Mouse (Mus musculus) heart, embryonic 11.5 days (tissue): ENCODE measurements at regions not wholly inside any gene's neighbourhood (a gene's known extent, or its start where the extent isn't known, plus 50 kb on each side); places are given as distances from the start of the nearest gene placed in this dataset.

Source experiments
- ATAC-seq: fragments of 200-750 bp; cut with Nextera tagmentation; replicated peaks from 2 replicates; pipeline ENCODE4 v1.8.0; 2017; ENCODE audit warnings: moderate library complexity; ENCODE audit not compliant: insufficient number of reproducible peaks, low FRiP score, low TSS enrichment
- H3K27ac ChIP-seq: fragments of 300-500 bp; sonication (generic); 2 replicates; pipeline ENCODE4 v1.5.1; 2014; ENCODE audit warnings: mild to moderate bottlenecking, low read depth, low read length
- H3K27me3 ChIP-seq: fragments of 300-500 bp; sonication (generic); 2 replicates; pipeline ENCODE4 v1.6.1; 2014; ENCODE audit warnings: mild to moderate bottlenecking, low read length, mixed read lengths; ENCODE audit not compliant: control insufficient read depth, insufficient read depth
- H3K36me3 ChIP-seq: fragments of 300-500 bp; sonication (generic); 2 replicates; pipeline ENCODE4 v1.6.1; 2014; ENCODE audit warnings: mild to moderate bottlenecking, low read length, moderate library complexity, mixed read lengths; ENCODE audit not compliant: control insufficient read depth, insufficient read depth
- H3K4me1 ChIP-seq: fragments of 300-500 bp; sonication (generic); 2 replicates; pipeline ENCODE4 v1.6.1; 2014; ENCODE audit warnings: low read length; ENCODE audit not compliant: control insufficient read depth, insufficient read depth
- H3K4me2 ChIP-seq: fragments of 300-500 bp; sonication (generic); 2 replicates; pipeline ENCODE4 v1.6.1; 2014; ENCODE audit warnings: mild to moderate bottlenecking, moderate library complexity
- H3K4me3 ChIP-seq: fragments of 300-500 bp; sonication (generic); 2 replicates; pipeline ENCODE4 v1.5.1; 2014; ENCODE audit warnings: low read depth, low read length
- H3K9ac ChIP-seq: fragments of 300-500 bp; sonication (generic); 2 replicates; pipeline ENCODE4 v1.6.1; 2014; ENCODE audit warnings: mild to moderate bottlenecking, low read depth, low read length, moderate library complexity
- H3K9me3 ChIP-seq: fragments of 300-500 bp; sonication (generic); replicated peaks from 2 replicates; pipeline ENCODE4 v1.6.1; 2016; ENCODE audit warnings: low read length; ENCODE audit not compliant: control insufficient read depth
- WGBS: fragments of 180-500 bp; shearing (Covaris S2); extraction: QIAGEN DNeasy Blood & Tissue Kit; methylation state at CpG from one replicate; pipeline ENCODE4 v1.1.7; 2014; ENCODE audit not compliant: insufficient replicate concordance; 5-methylcytosine and 5-hydroxymethylcytosine counted together

- Histone ChIP-seq H3K4me3 (no peak overlapping the region), H3K9ac (no peak overlapping the region), H3K27me3 (no peaks in the 10 kb centered on the region), H3K9me3 (no peaks in the 10 kb centered on the region), H3K36me3 (no peaks in the 10 kb centered on the region), H3K27ac (no peak overlapping the region), H3K4me1 (no peaks in the 10 kb centered on the region), H3K4me2 (peak overlapping the region; percentile 47)
- whole genome bisulfite sequencing, result 36% methylated on average over 17 of the region's 17 CpGs
- no peak for ATAC-seq
Observed at GRCm38 (mm10) chr12:69023594-69023993, 135.4 kb downstream of the Rps29 start.

GRCm38 (mm10) chr12:69016705-69017306 is 142.2 kb downstream of the Rps29 start:
- Histone ChIP-seq H3K9ac (no peak overlapping the region), H3K36me3 (no peaks in the 10 kb centered on the region), H3K4me2 (no peak overlapping the region), H3K4me3 (no peak overlapping the region), H3K27me3 (no peaks in the 10 kb centered on the region), H3K9me3 (no peaks in the 10 kb centered on the region), H3K27ac (no peak overlapping the region), H3K4me1 (no peaks in the 10 kb centered on the region)
- WGBS, result 82% methylated on average over 7 of the region's 7 CpGs
- ATAC-seq, result no peak

DNA sequence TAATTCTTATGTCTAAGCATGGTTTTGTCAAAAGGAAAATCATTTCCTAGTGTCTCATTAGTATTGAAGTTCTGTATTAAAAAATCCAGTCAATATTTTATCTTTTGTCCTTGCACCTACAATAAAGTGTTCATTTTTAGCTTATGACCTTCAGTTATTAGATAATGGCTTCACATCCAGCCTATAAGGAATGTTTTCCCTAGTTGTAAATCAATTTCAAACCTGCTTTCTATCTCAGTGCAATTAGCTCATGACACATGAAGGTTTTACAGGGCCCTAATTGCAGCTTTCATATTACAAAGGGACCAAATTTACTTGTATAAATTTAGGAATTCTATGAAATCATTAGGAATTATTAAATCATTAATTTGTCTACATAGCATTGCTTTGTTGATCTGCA is 153.8 kb downstream of the Rps29 start:
- H3K27ac ChIP-seq, result no peak overlapping the region
- ATAC-seq, result no peak
- no peak overlapping the region for H3K4me3 ChIP-seq
- no peak overlapping the region for H3K9ac ChIP-seq
- no peaks in the 10 kb centered on the region for H3K4me1 ChIP-seq
- no peaks in the 10 kb centered on the region for H3K27me3 ChIP-seq
- H3K4me2 ChIP-seq, result no peak overlapping the region
- H3K36me3 ChIP-seq, result no peaks in the 10 kb centered on the region
- no peaks in the 10 kb centered on the region for H3K9me3 ChIP-seq

DNA sequence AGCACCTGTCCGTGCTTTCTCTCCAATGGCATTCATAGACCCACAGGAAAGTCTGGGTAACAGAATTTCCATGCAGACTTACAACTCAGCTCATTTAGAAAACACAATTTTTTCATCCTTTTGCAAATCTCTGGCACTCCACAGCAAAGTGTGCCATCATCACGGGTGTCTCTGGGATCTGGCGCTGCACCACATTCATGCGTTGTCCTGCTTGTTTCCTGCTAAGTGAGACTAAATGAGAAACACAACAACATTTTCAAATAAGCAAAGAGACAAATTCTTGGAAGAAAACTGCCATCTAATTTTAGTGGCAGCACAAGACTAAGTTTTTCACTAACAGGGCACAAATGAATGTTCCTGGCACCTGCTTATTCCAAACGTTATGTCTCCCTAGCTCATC is 156.9 kb downstream of the Rps29 start:
- H3K27me3 ChIP-seq, result no peaks in the 10 kb centered on the region
- H3K36me3 ChIP-seq, result no peaks in the 10 kb centered on the region
- ATAC-seq, result no peak
- no peaks in the 10 kb centered on the region for H3K4me1 ChIP-seq
- 79% methylated on average over 5 of the region's 5 CpGs for WGBS
- no peak overlapping the region for H3K27ac ChIP-seq
- no peak overlapping the region for H3K4me3 ChIP-seq
- no peak overlapping the region for H3K4me2 ChIP-seq
- H3K9me3 ChIP-seq, result no peaks in the 10 kb centered on the region
- H3K9ac ChIP-seq, result no peak overlapping the region

DNA sequence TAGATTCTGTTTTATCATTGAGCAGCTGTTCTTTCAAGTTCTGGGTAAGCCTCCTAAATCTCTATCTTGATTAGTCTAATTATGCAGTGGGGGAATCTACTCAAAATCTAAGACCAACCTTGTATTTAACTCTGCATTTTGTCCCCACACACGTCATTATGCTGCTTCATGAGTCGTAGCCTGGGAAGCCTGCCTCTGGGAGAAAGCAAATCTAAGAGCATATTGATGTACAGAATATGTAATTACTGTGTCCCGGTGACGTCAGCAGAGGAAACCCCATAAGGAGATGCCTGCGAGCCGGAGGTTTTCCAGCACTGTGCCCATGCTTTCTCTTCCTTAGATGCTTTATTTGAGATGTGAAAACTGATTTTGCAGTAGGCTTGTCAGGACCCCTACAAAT is 161.7 kb downstream of the Rps29 start:
- no peaks in the 10 kb centered on the region for H3K4me1 ChIP-seq
- no peak overlapping the region for H3K27ac ChIP-seq
- no peaks in the 10 kb centered on the region for H3K27me3 ChIP-seq
- no peak overlapping the region for H3K9ac ChIP-seq
- no peak for ATAC-seq
- H3K4me2 ChIP-seq, result no peak overlapping the region
- H3K36me3 ChIP-seq, result no peaks in the 10 kb centered on the region
- 71% methylated on average over 6 of the region's 6 CpGs for WGBS
- H3K4me3 ChIP-seq, result no peak overlapping the region
- H3K9me3 ChIP-seq, result no peaks in the 10 kb centered on the region

- H3K9me3 ChIP-seq, result no peaks in the 10 kb centered on the region
Observed at GRCm38 (mm10) chr12:68996740-68997139, 162.2 kb downstream of the Rps29 start.

GRCm38 (mm10) chr12:68980640-68981039 is 178.3 kb downstream of the Rps29 start:
- no peak for ATAC-seq
- H3K4me1 ChIP-seq, result no peaks in the 10 kb centered on the region
- no peaks in the 10 kb centered on the region for H3K27me3 ChIP-seq
- H3K9ac ChIP-seq, result no peak overlapping the region
- WGBS, result 87% methylated on average over 4 of the region's 4 CpGs
- H3K27ac ChIP-seq, result no peak overlapping the region
- H3K4me3 ChIP-seq, result no peak overlapping the region
- H3K36me3 ChIP-seq, result no peaks in the 10 kb centered on the region
- no peaks in the 10 kb centered on the region for H3K9me3 ChIP-seq
- no peak overlapping the region for H3K4me2 ChIP-seq

More at GRCm38 (mm10) chr12:68996740-68997139, 162.2 kb downstream of the Rps29 start:
- no peak overlapping the region for H3K4me2 ChIP-seq
- H3K27ac ChIP-seq, result no peak overlapping the region
- no peaks in the 10 kb centered on the region for H3K36me3 ChIP-seq
- no peak overlapping the region for H3K9ac ChIP-seq
- ATAC-seq, result no peak
- no peaks in the 10 kb centered on the region for H3K27me3 ChIP-seq
- no peaks in the 10 kb centered on the region for H3K4me1 ChIP-seq
- H3K4me3 ChIP-seq, result no peak overlapping the region
- 55% methylated on average over 12 of the region's 12 CpGs for WGBS

GRCm38 (mm10) chr12:68980173-68980572 is 178.8 kb downstream of the Rps29 start:
- Histone ChIP-seq H3K4me3 (no peak overlapping the region), H3K27me3 (no peaks in the 10 kb centered on the region), H3K4me1 (no peaks in the 10 kb centered on the region), H3K27ac (no peak overlapping the region), H3K9ac (no peak overlapping the region), H3K9me3 (no peaks in the 10 kb centered on the region), H3K36me3 (no peaks in the 10 kb centered on the region), H3K4me2 (no peak overlapping the region)
- WGBS, result 74% methylated on average over 4 of the region's 4 CpGs
- no peak for ATAC-seq

DNA sequence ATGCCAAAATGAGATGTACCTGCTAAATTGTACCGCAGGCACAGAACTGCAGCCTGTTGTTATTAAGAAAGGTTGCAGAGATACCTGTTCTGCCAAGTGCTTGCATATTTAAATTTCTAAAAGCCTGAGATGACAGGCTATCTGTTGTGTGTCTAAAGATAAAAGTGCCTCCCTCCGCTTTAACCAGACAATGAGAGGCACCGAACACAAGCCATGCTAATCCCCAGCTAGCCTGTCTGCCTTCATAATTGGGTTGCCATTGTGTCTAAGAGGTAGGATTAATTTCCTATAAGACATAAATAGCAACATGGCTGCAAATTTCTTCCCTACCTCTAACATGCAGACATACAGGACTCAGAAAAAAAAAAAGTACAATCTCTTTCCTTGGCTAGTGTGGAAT is 179.8 kb downstream of the Rps29 start:
- no peak for ATAC-seq
- WGBS, result 76% methylated on average over 3 of the region's 3 CpGs

More for the DNA sequence above, 179.8 kb downstream of the Rps29 start:
- H3K36me3 ChIP-seq, result no peaks in the 10 kb centered on the region
- no peaks in the 10 kb centered on the region for H3K9me3 ChIP-seq
- no peaks in the 10 kb centered on the region for H3K27me3 ChIP-seq
- no peak overlapping the region for H3K4me3 ChIP-seq
- no peak overlapping the region for H3K27ac ChIP-seq
- H3K4me2 ChIP-seq, result no peak overlapping the region
- no peak overlapping the region for H3K9ac ChIP-seq
- H3K4me1 ChIP-seq, result no peaks in the 10 kb centered on the region
